Mouse (Mus musculus) embryo, embryonic 10.5 days (tissue): ENCODE data around the gene Ftl1.

Source experiments
- DNase-seq: peaks from one replicate; pipeline ENCODE4 v3.0.0-alpha.2; 2015; ENCODE audit warnings: low spot score

Ftl1 gene

DNA sequence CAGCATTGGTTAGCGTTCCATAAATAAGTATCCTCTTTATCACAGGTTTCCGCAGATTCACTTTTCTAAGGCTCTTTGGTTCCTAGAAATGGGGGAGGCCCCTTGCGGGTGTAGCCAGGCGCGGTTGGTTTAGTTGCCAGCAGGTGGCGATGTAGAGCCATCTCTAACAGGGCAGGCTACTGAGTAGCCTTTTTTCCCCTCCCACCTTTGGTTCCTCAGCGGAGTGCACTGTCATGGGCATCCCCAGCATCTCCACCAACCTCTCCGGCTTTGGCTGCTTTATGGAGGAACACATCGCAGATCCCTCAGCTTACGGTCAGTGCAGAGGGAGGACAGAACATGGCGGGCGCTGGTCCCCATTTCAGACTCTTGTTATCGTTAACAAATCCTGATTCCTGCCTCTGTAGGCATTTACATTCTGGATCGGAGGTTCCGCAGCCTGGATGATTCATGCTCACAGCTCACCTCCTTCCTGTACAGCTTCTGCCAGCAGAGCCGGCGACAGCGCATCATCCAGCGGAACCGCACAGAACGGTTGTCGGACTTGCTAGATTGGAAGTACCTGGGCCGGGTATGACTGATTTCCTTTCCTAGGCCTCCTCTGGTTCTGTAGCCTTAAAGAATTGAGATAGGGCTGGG is 8.2 kb downstream of the Ftl1 start:
- DNase-seq, result peak; percentile 90

GRCm38 (mm10) chr7:45449974-45450373 is 9.7 kb downstream of the Ftl1 start:
- no peak for DNase-seq

GRCm38 (mm10) chr7:45447325-45447990 is 12.2 kb downstream of the Ftl1 start:
- peak; percentile 68 for DNase-seq

- no peak for DNase-seq
Measured at GRCm38 (mm10) chr7:45446589-45446988, 13.1 kb downstream of the Ftl1 start.

GRCm38 (mm10) chr7:45443526-45444420 is 15.9 kb downstream of the Ftl1 start:
- DNase-seq, result no peak

DNA sequence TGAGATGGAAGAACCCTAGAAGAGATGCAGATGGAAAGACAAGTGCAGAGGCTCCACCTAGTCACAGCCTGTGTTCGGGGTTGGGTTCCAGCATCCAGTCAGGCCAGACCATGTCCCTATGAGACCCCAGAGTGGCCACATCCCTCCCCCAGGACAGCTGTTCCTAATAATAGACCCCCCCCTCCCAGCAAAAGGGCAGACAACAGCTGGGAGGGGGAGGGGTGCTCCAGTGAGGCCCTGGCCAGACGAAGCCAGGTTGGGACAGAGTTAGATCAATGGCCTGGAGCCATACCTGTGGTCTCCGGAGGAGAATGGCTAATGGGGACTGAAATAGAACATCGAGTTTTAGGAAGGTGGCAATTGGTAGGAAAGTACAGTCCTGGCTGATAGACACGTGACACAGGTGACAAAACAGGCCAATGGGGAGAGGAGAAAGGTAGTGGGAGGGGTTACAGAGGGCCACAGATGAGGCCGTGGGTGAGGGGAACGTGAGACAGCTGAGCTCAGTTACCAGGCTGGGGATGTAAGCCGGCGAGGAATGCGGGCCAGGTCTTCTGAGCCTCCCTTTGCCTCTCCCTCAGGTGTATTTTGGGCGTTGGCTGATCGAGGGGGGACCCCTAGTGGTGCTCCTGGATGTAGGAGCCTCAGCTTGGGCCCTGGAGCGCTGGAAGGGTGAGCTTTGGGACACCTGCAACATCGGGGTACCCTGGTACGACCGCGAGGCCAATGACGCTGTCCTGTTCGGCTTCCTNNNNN is 22.0 kb downstream of the Ftl1 start, which contains the start of gene Ruvbl2:
Gene Ruvbl2 (minus strand): TSS at position 576 of the 756 bp plus-strand sequence.
- no peak for DNase-seq

GRCm38 (mm10) chr7:45437046-45437445 is 22.6 kb downstream of the Ftl1 start:
- DNase-seq, result peak; percentile 65

DNA sequence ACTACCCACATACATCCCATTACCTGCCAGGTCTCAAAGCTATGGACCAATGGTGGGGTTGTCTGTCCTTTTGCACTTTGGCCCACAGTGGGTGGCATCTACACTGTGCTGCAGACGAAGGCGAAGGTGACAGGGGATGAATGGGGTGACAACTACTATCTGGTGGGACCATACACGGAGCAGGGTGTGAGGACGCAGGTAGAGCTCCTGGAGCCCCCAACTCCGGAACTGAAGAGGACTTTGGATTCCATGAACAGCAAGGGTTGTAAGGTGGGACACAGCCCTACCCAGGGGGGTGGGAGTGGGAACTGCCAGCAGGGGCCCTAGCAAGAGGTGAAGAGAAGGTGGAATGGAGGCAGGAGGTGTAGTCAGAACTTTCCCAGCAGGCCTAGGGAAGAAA is 23.2 kb downstream of the Ftl1 start:
- no peak for DNase-seq

DNA sequence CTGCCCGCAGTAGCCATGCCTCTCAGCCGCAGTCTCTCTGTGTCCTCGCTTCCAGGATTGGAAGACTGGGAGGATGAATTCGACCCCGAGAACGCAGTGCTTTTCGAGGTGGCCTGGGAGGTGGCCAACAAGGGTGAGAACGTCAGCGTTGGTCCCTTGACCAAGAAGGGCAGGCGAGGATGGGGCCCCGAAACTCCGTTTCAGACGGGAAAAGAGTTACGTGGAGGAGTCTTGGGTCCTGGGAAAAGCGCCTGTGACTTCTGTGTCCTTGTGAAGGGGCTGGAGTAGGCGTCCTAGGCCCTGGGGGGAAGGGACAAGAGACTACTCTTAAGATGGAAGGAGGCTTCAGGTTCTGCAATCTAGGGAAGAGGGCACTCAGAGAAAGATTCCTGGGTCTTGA is 24.6 kb downstream of the Ftl1 start:
- DNase-seq, result peak; percentile 57

DNA sequence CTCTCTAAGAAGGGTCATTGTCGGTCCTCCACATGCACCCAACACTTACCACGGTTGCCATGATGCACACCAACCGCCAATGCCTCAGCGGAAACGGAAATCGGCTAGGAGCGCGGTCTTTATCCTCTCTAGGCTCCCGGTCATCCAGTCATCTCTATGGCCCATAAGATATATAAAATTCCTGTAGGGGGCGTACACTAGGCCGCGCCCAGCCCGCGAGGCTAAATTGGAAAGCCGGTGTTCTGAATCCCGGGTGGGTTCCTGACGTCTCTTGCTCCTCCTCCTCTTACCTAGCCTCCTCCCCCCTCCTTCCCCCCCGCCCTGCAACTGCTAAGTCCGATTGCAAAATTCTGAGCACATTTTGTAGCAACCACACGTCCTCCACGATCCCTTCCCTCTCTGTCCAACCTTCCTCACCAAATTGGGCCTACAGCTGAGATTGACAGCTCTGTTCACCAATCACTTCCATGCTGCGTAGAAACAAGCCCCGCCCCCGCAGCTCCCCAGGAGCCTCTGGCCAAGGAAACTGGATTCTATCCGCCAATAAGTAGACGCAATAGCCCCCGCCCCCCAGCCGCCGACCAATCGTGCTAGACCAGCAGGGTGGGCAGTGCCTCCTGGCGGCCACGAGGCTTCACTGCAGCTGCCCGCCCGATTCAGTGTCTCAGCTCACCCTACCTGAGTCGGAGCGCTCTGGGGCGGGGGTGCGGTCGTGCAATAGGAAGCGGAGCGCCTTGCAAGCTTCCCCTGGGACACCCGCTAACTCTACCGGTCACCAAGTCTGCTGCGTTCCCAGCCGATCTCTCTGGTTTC is 25.3 kb downstream of the Ftl1 start, which contains the start of gene Gys1:
Gene Gys1 (plus strand): TSS at position 642 of the 813 bp plus-strand sequence.
- peak; percentile 100 for DNase-seq

GRCm38 (mm10) chr7:45433835-45434202 is 25.9 kb downstream of the Ftl1 start:
- no peak for DNase-seq

DNA sequence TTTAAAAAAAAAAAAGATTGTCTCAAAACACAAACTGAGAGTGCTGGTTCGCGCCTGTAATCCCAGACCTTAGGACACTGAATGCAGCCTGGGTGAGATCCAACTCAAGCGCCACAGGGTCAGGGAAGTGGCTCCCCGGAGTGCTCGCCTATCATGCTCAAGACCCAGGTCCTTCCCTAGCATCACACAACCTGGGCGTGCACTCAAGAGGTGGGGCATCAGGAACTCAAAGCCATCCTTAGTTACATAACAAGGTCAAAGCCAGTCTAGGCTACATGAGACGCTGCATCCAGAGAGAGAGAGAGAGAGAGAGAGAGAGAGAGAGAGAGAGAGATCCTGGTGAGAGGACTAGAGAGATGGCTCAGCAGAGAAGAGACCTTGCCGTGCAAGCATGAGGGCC is 33.1 kb downstream of the Ftl1 start:
- DNase-seq, result no peak

- DNase-seq, result no peak
Measured at GRCm38 (mm10) chr7:45421194-45421593, 38.5 kb downstream of the Ftl1 start.

DNA sequence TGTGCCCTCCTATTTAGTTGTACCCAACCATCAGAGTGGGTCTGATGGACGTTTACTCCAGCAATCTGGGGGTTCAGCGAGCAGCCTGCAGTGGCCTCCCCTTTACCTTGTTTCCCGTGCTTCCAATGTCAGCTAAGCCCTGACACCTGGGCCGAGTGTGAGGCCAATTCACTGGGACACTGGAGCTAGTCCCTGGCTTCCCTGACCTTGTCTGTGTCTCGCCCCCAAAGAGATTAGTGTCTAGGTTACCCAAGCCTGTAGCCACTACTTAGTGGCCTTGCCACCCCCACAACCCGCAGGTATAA is 39.1 kb downstream of the Ftl1 start, which contains the start of gene Lhb:
Gene Lhb (plus strand): TSS at position 206 of the 305 bp plus-strand sequence.
- DNase-seq, result no peak

DNA sequence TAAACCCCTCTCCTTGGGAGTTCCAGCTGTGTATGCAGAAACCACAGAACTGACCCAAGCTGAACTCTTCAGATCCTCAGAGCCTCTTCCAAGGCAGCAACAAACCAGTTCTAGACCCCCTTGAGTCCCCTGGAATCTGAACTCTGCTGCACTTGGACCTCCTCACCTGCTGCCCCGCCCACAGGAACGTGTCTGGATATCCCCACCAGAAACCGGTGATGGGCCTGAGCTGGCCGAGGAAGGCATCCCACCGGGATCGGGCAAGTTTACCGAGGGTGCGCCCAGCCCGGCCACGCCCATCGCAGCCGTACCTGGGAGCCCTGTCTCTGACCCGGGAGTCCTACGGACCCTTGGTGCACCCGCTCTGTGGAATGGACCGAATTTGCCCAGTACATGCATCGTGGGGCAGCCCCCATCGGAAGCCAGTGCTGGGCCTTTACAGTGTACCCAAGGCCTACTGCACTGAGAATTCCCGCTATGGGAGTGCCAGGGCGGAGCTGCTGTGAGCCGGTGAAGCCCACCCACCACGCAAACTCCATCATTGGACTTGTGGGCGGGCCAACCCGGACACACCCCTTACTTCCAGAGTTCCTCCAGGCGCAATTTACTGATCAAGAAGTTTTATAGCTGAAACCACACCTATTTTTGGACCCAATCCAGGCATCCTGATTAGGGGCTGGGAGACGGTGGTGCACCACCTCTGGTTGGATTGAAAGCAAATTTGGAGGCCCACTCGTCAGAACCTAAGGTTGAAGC is 39.6 kb downstream of the Ftl1 start:
- no peak for DNase-seq

DNA sequence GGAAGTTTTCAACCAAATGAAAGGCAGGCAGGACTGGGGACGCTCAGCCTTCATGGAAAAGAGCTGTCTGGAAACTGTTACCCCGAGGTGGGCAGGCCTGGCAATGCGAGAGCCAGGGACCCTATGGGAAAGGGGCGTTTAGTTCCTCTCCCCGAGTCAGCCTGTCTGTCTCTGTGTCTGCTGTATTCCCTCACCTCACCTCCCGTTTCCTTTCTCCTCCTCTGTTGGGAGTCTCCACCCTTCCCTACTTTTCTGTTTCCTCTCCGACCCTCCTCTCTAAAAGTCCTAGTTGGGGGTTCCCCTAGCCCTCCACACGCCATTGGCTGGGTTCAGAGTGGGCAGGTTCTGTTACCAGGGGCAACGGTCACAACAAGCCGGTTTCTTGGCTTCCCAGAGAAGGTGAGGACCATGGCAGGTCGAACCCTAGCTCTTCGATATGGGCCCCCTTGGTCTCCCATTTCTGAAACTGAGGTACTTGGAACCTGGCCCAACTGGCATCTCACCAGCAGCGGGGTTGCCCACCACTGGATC is 41.7 kb downstream of the Ftl1 start:
- DNase-seq, result no peak

GRCm38 (mm10) chr7:45415636-45416035 is 44.0 kb downstream of the Ftl1 start:
- no peak for DNase-seq

- DNase-seq, result no peak
Measured at GRCm38 (mm10) chr7:45414740-45415224, 44.9 kb downstream of the Ftl1 start.

GRCm38 (mm10) chr7:45413864-45414739 is 45.6 kb downstream of the Ftl1 start:
- no peak for DNase-seq
